Mouse (Mus musculus) thymus, adult 2 months (tissue): ENCODE results near the gene Olfr281. TPM values are rescaled to one million over a fixed set of nuclear protein-coding genes. Genes with fewer than 3 reads are reported as not detected.
"Not testable (repeated sequence)": the region's sequence is repeated elsewhere in the genome, so short reads cannot be mapped to it uniquely, and the experiment has no call there.

Experiments
- DNase-seq: peaks from one replicate; pipeline ENCODE4 v3.0.0; 2021
- H3K27ac ChIP-seq: fragments of 200-500 bp; 2 replicates; pipeline ENCODE4 v1.5.1; 2012; ENCODE audit warnings: low read length, control low read depth; ENCODE audit not compliant: control insufficient read depth, insufficient read depth
- H3K27me3 ChIP-seq: fragments of 200-500 bp; 2 replicates; pipeline ENCODE4 v1.6.1; 2012; ENCODE audit warnings: mild to moderate bottlenecking, low read length, moderate library complexity, mixed read lengths; ENCODE audit not compliant: control insufficient read depth, insufficient read depth
- H3K36me3 ChIP-seq: fragments of 200-500 bp; 2 replicates; pipeline ENCODE4 v1.6.1; 2012; ENCODE audit warnings: mild to moderate bottlenecking, low read length, moderate library complexity; ENCODE audit not compliant: control insufficient read depth, insufficient read depth
- H3K4me1 ChIP-seq: fragments of 200-500 bp; replicated peaks from 2 replicates; pipeline ENCODE4 v1.6.1; 2012; ENCODE audit warnings: low read length; ENCODE audit not compliant: control insufficient read depth, insufficient read depth
- H3K4me3 ChIP-seq: fragments of 200-500 bp; 2 replicates; pipeline ENCODE4 v1.5.1; 2012; ENCODE audit warnings: mild to moderate bottlenecking, low read length, control low read depth, moderate library complexity; ENCODE audit not compliant: control insufficient read depth, insufficient read depth
- CTCF ChIP-seq: fragments of 200-500 bp; IDR thresholded peaks from 2 replicates; pipeline ENCODE4 v1.5.1; 2012; ENCODE audit warnings: mild to moderate bottlenecking, control low read depth, low read length, moderate library complexity, borderline replicate concordance; ENCODE audit not compliant: control insufficient read depth, poor library complexity, insufficient read depth; ENCODE audit errors: extremely low read depth
- POLR2A ChIP-seq: fragments of 200-500 bp; IDR thresholded peaks from 2 replicates; pipeline ENCODE4 v1.6.1; 2012; ENCODE audit warnings: mild to moderate bottlenecking, low read length, control low read depth, moderate library complexity; ENCODE audit not compliant: control insufficient read depth, poor library complexity, insufficient read depth; ENCODE audit errors: extremely low read depth
- WGBS: fragments of 180-500 bp; shearing (Covaris S2); methylation state at CpG from one replicate; pipeline ENCODE4 v1.1.7; 2018; 5-methylcytosine and 5-hydroxymethylcytosine counted together
- polyA plus RNA-seq: library from polyadenylated mRNA; depleted of rRNA; stranded (reverse); fragments of >200 nt; gene quantifications from 2 replicates; pipeline ENCODE4 v1.2.3, GENCODE M21; 2012

The Olfr281 gene
- polyA plus RNA-seq, 1 experiment, result not detected

DNA sequence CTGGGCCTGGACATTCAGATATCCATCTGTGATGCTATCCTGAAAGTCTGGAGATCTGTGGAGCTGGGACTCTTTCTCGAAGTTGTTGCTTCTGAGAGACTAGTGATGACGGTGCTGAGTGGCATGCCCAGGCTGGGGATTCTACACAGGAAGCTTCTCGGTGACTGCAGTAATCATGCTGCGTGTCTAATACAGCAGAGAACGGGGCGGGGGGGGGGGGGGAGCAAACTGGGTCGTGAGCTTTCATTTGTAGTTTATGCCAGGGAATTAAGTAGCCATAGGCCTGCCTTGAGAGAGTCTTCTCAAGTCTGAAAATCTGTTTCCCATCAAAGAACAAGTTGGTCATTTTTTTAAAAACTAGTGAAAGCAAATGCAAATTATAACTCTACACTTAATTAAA lies 34.3 kb upstream of the Olfr281 start:
- Histone ChIP-seq H3K4me1 (no peaks in the 10 kb centered on the region), H3K36me3 (no peaks in the 10 kb centered on the region), H3K27me3 (no peaks in the 10 kb centered on the region), H3K27ac (no peak overlapping the region), H3K4me3 (no peak overlapping the region)
- no peak for DNase-seq
- WGBS, result 77% methylated on average over 7 of the region's 7 CpGs
- TF ChIP-seq POLR2A (no peak), CTCF (no peak)

- H3K27me3 ChIP-seq, result no peaks in the 10 kb centered on the region
- TF ChIP-seq POLR2A (no peak), CTCF (no peak)
- WGBS, result 81% methylated on average over 4 of the region's 4 CpGs
- H3K4me3 ChIP-seq, result no peak overlapping the region
- H3K4me1 ChIP-seq, result no peaks in the 10 kb centered on the region
- no peak overlapping the region for H3K27ac ChIP-seq
- no peak for DNase-seq
- H3K36me3 ChIP-seq, result no peaks in the 10 kb centered on the region
These were observed 31.5 kb upstream of the Olfr281 start for GRCm38 (mm10) chr15:98420897-98421296.

GRCm38 (mm10) chr15:98424326-98424725 lies 28.1 kb upstream of the Olfr281 start:
- Histone ChIP-seq H3K4me3 (no peak overlapping the region), H3K27ac (no peak overlapping the region), H3K4me1 (no peaks in the 10 kb centered on the region), H3K36me3 (no peaks in the 10 kb centered on the region), H3K27me3 (no peaks in the 10 kb centered on the region)
- TF ChIP-seq POLR2A (no peak), CTCF (no peak)
- DNase-seq, result no peak
- 72% methylated on average over 14 of the region's 14 CpGs for WGBS

GRCm38 (mm10) chr15:98424753-98425152 lies 27.6 kb upstream of the Olfr281 start:
- no peak overlapping the region for H3K4me3 ChIP-seq
- H3K27ac ChIP-seq, result no peak overlapping the region
- 42% methylated on average over 6 of the region's 6 CpGs for WGBS
- DNase-seq, result no peak
- H3K27me3 ChIP-seq, result no peaks in the 10 kb centered on the region
- H3K4me1 ChIP-seq, result no peaks in the 10 kb centered on the region
- TF ChIP-seq POLR2A, result no peak
- no peak for TF ChIP-seq CTCF
- H3K36me3 ChIP-seq, result no peaks in the 10 kb centered on the region

DNA sequence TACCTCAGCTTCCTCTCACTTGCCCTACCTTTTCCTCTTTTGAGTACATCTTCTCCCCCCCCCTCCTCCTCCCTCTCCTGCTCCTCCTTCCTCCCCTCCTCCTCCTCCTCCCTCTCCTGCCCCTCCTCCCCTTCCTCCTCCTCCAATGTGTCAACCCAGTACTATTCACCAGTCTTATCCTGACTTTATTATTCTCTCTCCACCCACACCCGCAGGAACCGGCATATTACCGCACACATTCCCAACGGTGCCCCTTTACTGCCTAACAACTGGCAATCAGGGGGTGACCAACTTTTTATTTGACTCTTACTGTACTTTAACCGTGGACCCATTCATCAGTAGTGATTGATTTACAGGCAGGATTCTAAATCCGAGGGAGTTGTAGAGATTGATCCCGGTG lies 27.2 kb upstream of the Olfr281 start:
- WGBS, result 87% methylated on average over 7 of the region's 7 CpGs
- no peak for DNase-seq
- no peak overlapping the region for H3K27ac ChIP-seq
- TF ChIP-seq CTCF (no peak), POLR2A (no peak)
- H3K36me3 ChIP-seq, result no peaks in the 10 kb centered on the region
- no peak overlapping the region for H3K4me3 ChIP-seq
- H3K27me3 ChIP-seq, result no peaks in the 10 kb centered on the region
- no peaks in the 10 kb centered on the region for H3K4me1 ChIP-seq

- H3K27ac ChIP-seq, H3K4me3 ChIP-seq, H3K36me3 ChIP-seq, H3K4me1 ChIP-seq, DNase-seq, H3K27me3 ChIP-seq: not testable (repeated sequence)
- WGBS, result 89% methylated on average over 5 of the region's 5 CpGs
These were observed 21.5 kb upstream of the Olfr281 start, which contains the start of gene Olfr282 for GRCm38 (mm10) chr15:98430925-98431324. Gene Olfr282, plus strand, starts transcription at chr15:98431225.

- H3K27me3 ChIP-seq, result no peaks in the 10 kb centered on the region
- TF ChIP-seq CTCF (no peak), POLR2A (no peak)
- 82% methylated on average over 3 of the region's 3 CpGs for WGBS
- H3K4me1 ChIP-seq, result no peaks in the 10 kb centered on the region
- no peak overlapping the region for H3K27ac ChIP-seq
- DNase-seq, result no peak
- no peaks in the 10 kb centered on the region for H3K36me3 ChIP-seq
- no peak overlapping the region for H3K4me3 ChIP-seq
These were observed 7.8 kb upstream of the Olfr281 start for GRCm38 (mm10) chr15:98444561-98444960.

GRCm38 (mm10) chr15:98448521-98448920 lies 3.9 kb upstream of the Olfr281 start:
- H3K36me3 ChIP-seq, result no peaks in the 10 kb centered on the region
- no peaks in the 10 kb centered on the region for H3K4me1 ChIP-seq
- no peaks in the 10 kb centered on the region for H3K27me3 ChIP-seq
- no peak overlapping the region for H3K4me3 ChIP-seq
- TF ChIP-seq CTCF, result no peak
- no peak for TF ChIP-seq POLR2A
- H3K27ac ChIP-seq, result no peak overlapping the region
- 65% methylated on average over 4 of the region's 4 CpGs for WGBS
- no peak for DNase-seq
